8 mouse cellular contexts compared by ENCODE assay signal in the genomic region with DNA sequence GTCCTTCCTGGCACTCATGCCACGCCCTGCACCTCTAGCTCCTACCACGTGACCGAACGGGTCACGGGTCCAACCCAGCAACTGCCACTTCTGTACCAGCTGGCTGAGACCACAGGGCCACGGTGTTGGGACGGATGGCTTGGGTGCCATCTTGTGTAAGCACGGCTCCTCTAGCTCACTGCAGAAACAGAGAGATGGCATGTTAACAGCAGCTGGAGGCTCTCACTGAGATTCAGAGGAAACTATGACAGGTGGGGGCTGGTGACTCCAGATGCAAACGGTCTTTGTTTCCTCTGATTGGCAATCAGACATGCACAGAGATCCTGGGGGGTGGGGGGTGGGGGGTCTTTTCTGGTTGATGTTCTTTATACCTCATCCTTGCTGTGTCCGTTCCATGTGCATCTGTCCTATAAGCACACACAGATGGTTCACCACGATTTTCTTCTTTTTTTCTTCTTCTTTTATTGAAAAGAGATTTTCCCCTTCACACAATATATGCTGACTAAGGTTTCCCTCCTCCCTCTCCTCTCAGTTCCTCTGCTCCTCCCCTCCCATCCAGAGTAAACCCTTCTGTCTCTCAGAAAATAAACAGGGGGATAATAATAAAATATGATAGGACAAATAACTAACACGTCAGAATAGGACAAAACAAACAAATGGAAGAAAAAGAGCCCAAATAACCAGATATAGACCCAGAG. TPM values are rescaled to one million over a fixed set of nuclear protein-coding genes. Genes with fewer than 3 reads are reported as not detected.
DNase-seq lines count a peak whose midpoint lies in the region; ATAC-seq and TF ChIP-seq lines count a peak whose summit lies in the region.

No protein-coding gene starts in this region.

- peak; percentile 35; the same call in 1 of the 2 replicates for ATAC-seq in intestine, embryonic 14.5 days (replicated peaks; ENCODE audit: low FRiP score, low TSS enrichment, low read depth)
- ATAC-seq in intestine, embryonic 15.5 days, result no peak

- no peak for DNase-seq in intestine, embryonic 14.5 days (ENCODE audit: low spot score)
- peak; percentile 39 to 69 for DNase-seq in kidney, postnatal 4 days
- DNase-seq in ovary, postnatal 36 days (ENCODE audit: low spot score), result no peak
- no peak for DNase-seq in heart, postnatal 25 days (ENCODE audit: low spot score)
- DNase-seq in left cerebral cortex, postnatal 10 days (ENCODE audit: extremely low spot score in 1 of 2, low spot score in 2 of 2), result no peak

- no peaks in the 10 kb centered on the region for H3K9me3 ChIP-seq in intestine, embryonic 14.5 days (ENCODE audit: control insufficient read depth, low read length)
- H3K9me3 ChIP-seq in intestine, embryonic 15.5 days, result no peaks in the 10 kb centered on the region
- H3K9me3 ChIP-seq in E14TG2a.4 (ENCODE audit: low read length), result peaks cover 9% of the 10 kb centered on the region

- intact Hi-C loops in heart, postnatal 25 days (cut with DNase I), result no loop called here
- intact Hi-C loops in left cerebral cortex, postnatal 10 days (cut with DNase I), result no loop called here

- peaks cover 22% of the 10 kb centered on the region for H3K4me1 ChIP-seq in intestine, embryonic 14.5 days (replicated peaks; ENCODE audit: control insufficient read depth, insufficient read depth, low read length)
- peaks cover 35% of the 10 kb centered on the region; the same call in 1 of the 2 replicates for H3K4me1 ChIP-seq in intestine, embryonic 15.5 days (replicated peaks)
- H3K4me1 ChIP-seq in E14TG2a.4 (replicated peaks; ENCODE audit: low read depth, low read length), result peaks cover 83% of the 10 kb centered on the region
- H3K4me1 ChIP-seq in small intestine, adult 2 months (ENCODE audit: control insufficient read depth, insufficient read depth, insufficient read length, low read length), result peaks cover 22% of the 10 kb centered on the region

- TF ChIP-seq POLR2A in small intestine, adult 2 months (IDR thresholded peaks at IDR 0.05; ENCODE audit: low read depth, low read length), result no peak

- H3K36me3 ChIP-seq in intestine, embryonic 14.5 days (ENCODE audit: control insufficient read depth, insufficient read depth, low read length), result no peaks in the 10 kb centered on the region
- H3K36me3 ChIP-seq in intestine, embryonic 15.5 days, result no peaks in the 10 kb centered on the region
- no peaks in the 10 kb centered on the region; the same call in 1 of the 2 replicates for H3K36me3 ChIP-seq in E14TG2a.4 (ENCODE audit: insufficient read depth, low read length)
- H3K36me3 ChIP-seq in small intestine, adult 2 months (ENCODE audit: control insufficient read depth, insufficient read depth, low read length), result no peaks in the 10 kb centered on the region

- no peak overlapping the region for H3K9ac ChIP-seq in intestine, embryonic 14.5 days (ENCODE audit: low read length)
- no peak overlapping the region for H3K9ac ChIP-seq in intestine, embryonic 15.5 days

- H3K27ac ChIP-seq in intestine, embryonic 14.5 days (ENCODE audit: low read depth), result no peak overlapping the region
- H3K27ac ChIP-seq in intestine, embryonic 15.5 days, result no peak overlapping the region
- H3K27ac ChIP-seq in small intestine, adult 2 months (ENCODE audit: insufficient read depth, low read depth, low read length), result no peak overlapping the region

- whole genome bisulfite sequencing in intestine, embryonic 14.5 days, result 55% methylated on average over 12 of the region's 12 CpGs
- 61% methylated on average over 12 of the region's 12 CpGs for WGBS in intestine, embryonic 15.5 days
- WGBS in small intestine, adult 2 months, result 39% methylated on average over 12 of the region's 12 CpGs

- no peak overlapping the region for H3K4me3 ChIP-seq in intestine, embryonic 14.5 days (ENCODE audit: low read depth, low read length)
- H3K4me3 ChIP-seq in intestine, embryonic 15.5 days (replicated peaks), result no peak overlapping the region
- H3K4me3 ChIP-seq in E14TG2a.4 (replicated peaks; ENCODE audit: low read length), result peak overlapping the region; percentile 60
- H3K4me3 ChIP-seq in small intestine, adult 2 months (ENCODE audit: low read depth, low read length), result no peak overlapping the region

- TF ChIP-seq CTCF in E14TG2a.4 (conservative IDR thresholded peaks at IDR 0.05; ENCODE audit: low read length), result no peak
- TF ChIP-seq CTCF in small intestine, adult 2 months (IDR thresholded peaks at IDR 0.05; ENCODE audit: extremely low read depth, insufficient read length, insufficient replicate concordance, low read depth, low read length), result 0 out of 2 replicates have a peak, but pooled peaks have one; percentile 7

- H3K4me2 ChIP-seq in intestine, embryonic 14.5 days (ENCODE audit: low read length), result no peak overlapping the region
- no peak overlapping the region for H3K4me2 ChIP-seq in intestine, embryonic 15.5 days (replicated peaks)

- H3K27me3 ChIP-seq in intestine, embryonic 14.5 days (replicated peaks; ENCODE audit: control insufficient read depth, insufficient read depth, low read length), result no peaks in the 10 kb centered on the region
- H3K27me3 ChIP-seq in intestine, embryonic 15.5 days (replicated peaks), result no peaks in the 10 kb centered on the region
- H3K27me3 ChIP-seq in E14TG2a.4 (ENCODE audit: insufficient read depth, low read length), result no peaks in the 10 kb centered on the region
- H3K27me3 ChIP-seq in small intestine, adult 2 months (ENCODE audit: control insufficient read depth, insufficient read depth, low read length), result no peaks in the 10 kb centered on the region

RNA-seq across cellular contexts. Expression of a gene that starts 25.5 kb away (rescaled TPM):
- polyA plus RNA-seq in intestine, embryonic 14.5 days (2014; fragmentation: Nextera tagmentation; extraction: Ambion mirVana), result 12.6 and 14.4 TPM in 2 replicates
- 11.8 and 12.5 TPM in 2 replicates for polyA plus RNA-seq in intestine, embryonic 15.5 days (2015; fragmentation: Nextera tagmentation; extraction: Ambion mirVana)
- 3.5 and 6.1 TPM in 2 replicates for polyA plus RNA-seq in small intestine, adult 2 months (2012; rRNA removed)
- total RNA-seq in heart, postnatal 25 days (2021), result 10 to 100 TPM; 16.8 to 17.9 TPM
- 10 to 100 TPM; 28.6 to 52.3 TPM for total RNA-seq in left cerebral cortex, postnatal 10 days (2021)

Comparison
In these comparisons a context has a peak if more than half of its experiments do, and no peak if none do; other contexts are left out.
1. DNase-seq: peak in kidney, postnatal 4 days (2 of 2); none in intestine, embryonic 14.5 days (single experiment), ovary, postnatal 36 days (single experiment), heart, postnatal 25 days (single experiment) and left cerebral cortex, postnatal 10 days (0 of 2).